Mouse (Mus musculus) heart, adult 2 months (tissue): Measurements from ENCODE around the gene AW822073. TPM values are rescaled to one million over a fixed set of nuclear protein-coding genes. Genes with fewer than 3 reads are reported as not detected.
"Not testable (repeated sequence)": the region's sequence is repeated elsewhere in the genome, so short reads cannot be mapped to it uniquely, and the experiment has no call there.

Source experiments
- DNase-seq, 2 experiments: peaks; one replicate each; pipeline ENCODE4 v3.0.0; 2021
- H3K27ac ChIP-seq: fragments of 200-600 bp; 2 replicates; pipeline ENCODE4 v1.8.1; 2022
- H3K27me3 ChIP-seq: fragments of 200-500 bp; 2 replicates; pipeline ENCODE4 v1.6.1; 2012; ENCODE audit warnings: mild to moderate bottlenecking, low read length, inconsistent platforms, mixed read lengths; ENCODE audit not compliant: control insufficient read depth, insufficient read depth
- H3K36me3 ChIP-seq: fragments of 200-500 bp; 2 replicates; pipeline ENCODE4 v1.6.1; 2012; ENCODE audit warnings: low read length, inconsistent platforms; ENCODE audit not compliant: control insufficient read depth, insufficient read depth
- H3K4me1 ChIP-seq: fragments of 200-500 bp; 2 replicates; pipeline ENCODE4 v1.6.1; 2011; ENCODE audit warnings: low read length; ENCODE audit not compliant: control insufficient read depth, insufficient read depth
- H3K4me3 ChIP-seq: fragments of 200-600 bp; 2 replicates; pipeline ENCODE4 v1.8.1; 2022
- H3K79me2 ChIP-seq: fragments of 200-500 bp; replicated peaks from 2 replicates; pipeline ENCODE4 v1.6.1; 2012; ENCODE audit warnings: mild to moderate bottlenecking, inconsistent platforms, low read length, moderate library complexity, mixed read lengths; ENCODE audit not compliant: control insufficient read depth, insufficient read depth
- H3K9ac ChIP-seq: fragments of 200-500 bp; 2 replicates; pipeline ENCODE4 v1.6.1; 2012; ENCODE audit warnings: low read depth, mild to moderate bottlenecking, control low read depth, inconsistent platforms, low read length, mixed read lengths
- CTCF ChIP-seq: fragments of 200-600 bp; IDR thresholded peaks from 2 replicates; pipeline ENCODE4 v1.8.1; 2022; ENCODE audit warnings: antibody characterized with exemption, mild to moderate bottlenecking, moderate library complexity
- EP300 ChIP-seq: fragments of 200-500 bp; IDR thresholded peaks from 2 replicates; pipeline ENCODE4 v1.6.1; 2011; ENCODE audit warnings: low read depth, low read length, control low read depth; ENCODE audit not compliant: insufficient read depth
- POLR2A ChIP-seq: fragments of 200-500 bp; IDR thresholded peaks from 2 replicates; pipeline ENCODE4 v1.6.1; 2011; ENCODE audit warnings: mild to moderate bottlenecking, low read depth, low read length, control low read depth; ENCODE audit not compliant: insufficient read depth
- WGBS: fragments of 180-500 bp; shearing (Covaris S2); methylation state at CpG from one replicate; pipeline ENCODE4 v1.1.7; 2018; 5-methylcytosine and 5-hydroxymethylcytosine counted together
- intact Hi-C: fragments of 180-260 bp; cut with DNase I; formaldehyde crosslinking; loops from one replicate; pipeline ENCODE4 v1.15.1; 2025
- polyA plus RNA-seq: library from polyadenylated mRNA; depleted of rRNA; stranded (reverse); fragments of >200 nt; gene quantifications from 2 replicates; pipeline ENCODE4 v1.2.3, GENCODE M21; 2012
- total RNA-seq, 2 experiments: library from RNA; stranded (reverse); gene quantifications; 2 replicates each; pipeline ENCODE4 v1.2.3; 2021

AW822073 gene
- total and polyA plus RNA-seq, 3 experiments = not detected

GRCm38 (mm10) chr10:58249535-58249934 is 24.8 kb upstream of the AW822073 start:
- TF ChIP-seq EP300 = no peak
- TF ChIP-seq CTCF = peak; percentile 24
- no peak for TF ChIP-seq POLR2A
- H3K27me3 ChIP-seq = no peaks in the 10 kb centered on the region
- H3K27ac ChIP-seq = no peak overlapping the region
- no peak overlapping the region for H3K9ac ChIP-seq
- no peak for DNase-seq
- no peaks in the 10 kb centered on the region for H3K79me2 ChIP-seq
- no peak overlapping the region for H3K4me3 ChIP-seq
- no peaks in the 10 kb centered on the region for H3K36me3 ChIP-seq
- WGBS = 43% methylated on average over 1 of the region's 1 CpGs
- intact Hi-C loops = no loop called here
- H3K4me1 ChIP-seq = peaks cover under 1% of the 10 kb centered on the region

- H3K27ac ChIP-seq, H3K9ac ChIP-seq, H3K79me2 ChIP-seq, H3K36me3 ChIP-seq, H3K27me3 ChIP-seq, H3K4me3 ChIP-seq, intact Hi-C loops, H3K4me1 ChIP-seq: not testable (repeated sequence)
- 74% methylated on average over 8 of the region's 8 CpGs for whole genome bisulfite sequencing
- peak; percentile 58 to 71 for DNase-seq
Observed at GRCm38 (mm10) chr10:58238984-58239740, 14.4 kb upstream of the AW822073 start.

- Histone ChIP-seq H3K27ac (no peak within 1 kb of the TSS), H3K4me3 (no peak within 1 kb of the TSS), H3K27me3 (no peaks in the 10 kb centered on the region), H3K36me3 (no peaks in the 10 kb centered on the region), H3K4me1 (no peaks in the 10 kb centered on the region), H3K9ac (no peak within 1 kb of the TSS), H3K79me2 (no peaks in the 10 kb centered on the region)
- no peak for DNase-seq
- 79% methylated on average over 10 of the region's 10 CpGs for WGBS
- TF ChIP-seq POLR2A = no peak
- no peak for TF ChIP-seq EP300
- no peak for TF ChIP-seq CTCF
- intact Hi-C loops = no loop called here
Observed at GRCm38 (mm10) chr10:58236613-58237012, 11.9 kb upstream of the AW822073 start, which contains the start of gene Gm4981. Gene Gm4981, minus strand, starts transcription at chr10:58236701.

DNA sequence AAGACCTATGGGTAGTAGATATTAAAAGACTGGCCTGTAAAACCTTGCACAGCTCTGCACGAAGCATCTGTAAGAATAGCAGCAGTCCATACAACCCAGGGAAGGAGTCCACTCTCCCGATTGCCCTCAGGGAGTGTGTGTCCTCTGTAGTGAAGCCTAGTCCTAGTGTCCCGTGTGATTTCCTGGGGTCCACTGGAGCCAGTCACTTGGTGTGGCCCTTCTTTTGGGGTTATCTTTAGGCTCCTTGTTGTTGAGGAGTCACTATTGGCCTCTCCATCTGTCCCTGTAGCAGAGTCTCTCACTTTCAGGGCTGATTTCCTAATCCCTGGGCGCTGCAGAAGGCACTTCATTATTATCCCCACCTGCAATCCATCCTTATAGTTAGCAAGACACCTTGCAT is 10.3 kb upstream of the AW822073 start:
- H3K4me1 ChIP-seq, H3K9ac ChIP-seq, H3K79me2 ChIP-seq, H3K27me3 ChIP-seq, H3K4me3 ChIP-seq, H3K36me3 ChIP-seq, H3K27ac ChIP-seq, intact Hi-C loops: not testable (repeated sequence)
- WGBS = 79% methylated on average over 4 of the region's 4 CpGs
- peak in 1 of 2 experiments; percentile 54 for DNase-seq

DNA sequence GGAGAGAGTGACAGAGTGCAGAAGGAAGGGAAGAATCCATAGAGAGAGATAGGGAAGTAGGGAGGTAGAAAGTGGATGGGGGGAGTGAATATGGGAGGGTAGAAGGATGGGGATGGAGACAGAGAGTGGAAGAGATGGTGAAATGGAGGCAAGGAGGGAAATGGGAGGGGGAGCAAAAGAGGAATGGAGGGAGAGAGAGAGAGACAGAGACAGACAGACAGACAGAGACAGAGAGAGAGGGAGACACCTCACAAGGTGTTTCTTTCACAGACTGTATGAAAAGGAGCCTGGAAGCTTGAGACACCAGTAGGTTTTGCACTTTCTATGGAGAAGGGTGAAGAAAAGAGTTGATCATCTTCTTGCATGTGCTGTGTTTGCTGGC is 9.0 kb upstream of the AW822073 start:
- H3K4me3 ChIP-seq, H3K79me2 ChIP-seq, H3K9ac ChIP-seq, H3K4me1 ChIP-seq, H3K27me3 ChIP-seq, DNase-seq, intact Hi-C loops, H3K36me3 ChIP-seq, H3K27ac ChIP-seq: not testable (repeated sequence)

- H3K4me3 ChIP-seq, H3K4me1 ChIP-seq, H3K79me2 ChIP-seq, intact Hi-C loops, H3K27me3 ChIP-seq, H3K36me3 ChIP-seq, H3K27ac ChIP-seq, H3K9ac ChIP-seq: not testable (repeated sequence)
- WGBS = 71% methylated on average over 10 of the region's 10 CpGs
- DNase-seq = peak; percentile 40 to 52
Observed at GRCm38 (mm10) chr10:58233054-58233739, 8.5 kb upstream of the AW822073 start.

- WGBS = 78% methylated on average over 8 of the region's 8 CpGs
- not testable (repeated sequence) for H3K9ac ChIP-seq
Observed at GRCm38 (mm10) chr10:58232641-58232969, 7.9 kb upstream of the AW822073 start, which contains the start of gene Duxf3. Gene Duxf3, minus strand, starts transcription at chr10:58232675.

GRCm38 (mm10) chr10:58231779-58232640 is 7.3 kb upstream of the AW822073 start:
- H3K27me3 ChIP-seq, H3K27ac ChIP-seq, H3K9ac ChIP-seq, H3K4me1 ChIP-seq, H3K36me3 ChIP-seq, H3K79me2 ChIP-seq, H3K4me3 ChIP-seq, intact Hi-C loops: not testable (repeated sequence)
- peak; percentile 77 to 84 for DNase-seq
- WGBS = 85% methylated on average over 35 of the region's 35 CpGs

More at GRCm38 (mm10) chr10:58232641-58232969, 7.9 kb upstream of the AW822073 start, which contains the start of gene Duxf3:
- H3K27ac ChIP-seq, H3K27me3 ChIP-seq, intact Hi-C loops, H3K79me2 ChIP-seq, H3K36me3 ChIP-seq, H3K4me3 ChIP-seq, H3K4me1 ChIP-seq: not testable (repeated sequence)
- DNase-seq = peak in 1 of 2 experiments; percentile 57

DNA sequence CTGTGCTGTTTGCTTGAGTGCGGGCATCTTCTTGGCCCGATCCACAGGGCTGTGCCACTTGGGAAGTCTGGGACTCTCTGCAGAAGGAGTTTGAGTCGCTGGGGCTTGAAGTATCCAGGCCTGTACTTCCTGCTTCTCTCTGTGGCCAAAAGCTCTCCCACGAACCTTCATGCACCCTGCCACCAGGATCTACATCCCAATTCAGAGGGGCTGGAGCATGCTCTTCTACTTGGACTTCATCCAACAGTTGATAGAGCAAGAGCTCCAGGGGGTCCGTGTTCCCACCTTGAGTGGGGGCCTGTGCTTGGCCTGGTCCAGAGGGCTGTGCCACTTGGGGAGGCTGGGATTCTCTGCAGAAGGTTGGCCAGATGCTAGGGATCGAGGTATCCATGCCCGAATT is 6.4 kb upstream of the AW822073 start:
- intact Hi-C loops, H3K27ac ChIP-seq, H3K36me3 ChIP-seq, H3K27me3 ChIP-seq, H3K9ac ChIP-seq, H3K4me1 ChIP-seq, H3K79me2 ChIP-seq, H3K4me3 ChIP-seq: not testable (repeated sequence)
- 75% methylated on average over 5 of the region's 7 CpGs for WGBS
- DNase-seq = peak; percentile 49 to 53
